Mouse (Mus musculus) gastrocnemius, postnatal 4 days (tissue): Measurements from ENCODE around the gene Ankrd33. TPM values are rescaled to one million over a fixed set of nuclear protein-coding genes. Genes with fewer than 3 reads are reported as not detected.

ENCODE experiments used
- total RNA-seq, 2 experiments: library from RNA; stranded (reverse); gene quantifications; 2 replicates each; pipeline ENCODE4 v1.2.3; 2021

The Ankrd33 gene
- total RNA-seq, 2 experiments from 2014 or later: not detected

Other genes starting within 250 kb of the Ankrd33 start
- gene Scn8a, start 245.9 kb upstream of the Ankrd33 start, total RNA-seq: 1 to 10 TPM; 1.2 to 1.9 TPM
- gene Gm47841, start 68.4 kb upstream of the Ankrd33 start, total RNA-seq: under 1 TPM; 0.27 to 0.34 TPM
- gene Fignl2, start 37.2 kb upstream of the Ankrd33 start, total RNA-seq: 1 to 10 TPM; 3.2 to 4.1 TPM
- gene Acvrl1, start 12.8 kb downstream of the Ankrd33 start, total RNA-seq: 10 to 100 TPM; 24.6 to 28.1 TPM
- gene Acvr1b, start 58.3 kb downstream of the Ankrd33 start, total RNA-seq: 10 to 100 TPM; 16.2 to 17.0 TPM
- gene Grasp, start 108.4 kb downstream of the Ankrd33 start, total RNA-seq: 10 to 100 TPM; 14.1 to 14.7 TPM
- 10 to 100 TPM; 25.3 to 26.0 TPM for gene Nr4a1, start 138.5 kb downstream of the Ankrd33 start, total RNA-seq
- 10 to 100 TPM; 24.8 to 25.8 TPM for gene Atg101, start 168.5 kb downstream of the Ankrd33 start, total RNA-seq
- gene 6030408B16Rik, start 177.5 kb downstream of the Ankrd33 start, total RNA-seq: under 1 TPM in 1 of 2 experiments, not detected in 1; 0.59 TPM